In the genomic region with DNA sequence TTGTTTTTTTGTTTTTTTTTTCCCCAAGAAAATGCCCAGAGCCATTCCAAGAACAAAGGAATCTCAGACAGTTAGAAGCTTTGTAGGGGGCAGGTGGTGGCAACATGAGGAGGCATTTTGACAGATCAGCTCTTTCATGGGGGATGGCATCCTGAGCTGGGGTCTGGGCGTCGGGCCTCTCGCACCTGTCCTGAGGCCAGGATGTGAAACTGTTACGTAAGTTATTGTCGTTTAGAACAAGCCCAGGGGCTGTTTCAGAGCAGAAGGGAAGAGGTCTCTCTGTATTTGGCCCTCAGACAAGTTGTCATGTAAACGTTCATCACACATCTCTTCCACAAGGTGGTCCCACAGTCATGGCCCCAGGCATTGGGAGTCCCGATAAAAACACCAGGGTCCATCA, we compare ENCODE assay signal across 25 mouse cellular contexts. TPM values are rescaled to one million over a fixed set of nuclear protein-coding genes. Genes with fewer than 3 reads are reported as not detected.
DNase-seq lines count a peak whose midpoint lies in the region; ATAC-seq lines count a peak whose summit lies in the region.
"Had no signal": no experiment of that assay in that cellular context is flagged by ENCODE, and none has a peak within 500 bp of the region (broad histone marks: within the 10 kb centered on the region; RNA-seq: fewer than 3 reads in every experiment).

No protein-coding gene starts in this region.

- H3K27ac ChIP-seq in heart, embryonic 12.5 days (ENCODE audit: poor library complexity, severe bottlenecking): no peak overlapping the region
- H3K27ac ChIP-seq: forebrain, embryonic 10.5 days; hindbrain, embryonic 13.5 days; intestine, embryonic 15.5 days; limb, embryonic 12.5 days; liver, embryonic 13.5 days; lung, embryonic 15.5 days had no signal

- H3K36me3 ChIP-seq in heart, embryonic 12.5 days: no peaks in the 10 kb centered on the region
- H3K36me3 ChIP-seq: forebrain, embryonic 10.5 days; heart, embryonic 10.5 days; hindbrain, embryonic 13.5 days; intestine, embryonic 15.5 days; limb, embryonic 12.5 days; liver, embryonic 13.5 days; lung, embryonic 15.5 days had no signal

- H3K27me3 ChIP-seq in heart, embryonic 12.5 days (replicated peaks): no peaks in the 10 kb centered on the region
- H3K27me3 ChIP-seq: hindbrain, embryonic 13.5 days; intestine, embryonic 15.5 days; limb, embryonic 12.5 days; liver, embryonic 13.5 days; lung, embryonic 15.5 days; Patski had no signal

- peak; percentile 31; the same call in 1 of the 2 replicates for ATAC-seq in neutrophil, adult 5-6 weeks (ENCODE audit: extremely low read depth, insufficient number of reproducible peaks, low FRiP score, poor library complexity, severe bottlenecking)
- no peak for ATAC-seq in heart, embryonic 12.5 days (ENCODE audit: insufficient number of reproducible peaks, low FRiP score)
- ATAC-seq in inflammation-experienced regulatory T-cells, adult 6 months: no peak
- ATAC-seq: forebrain, postnatal 0 days; intestine, embryonic 15.5 days; midbrain, embryonic 16.5 days; Patski had no signal

- 89% methylated on average over 7 of the region's 7 CpGs for WGBS in heart, embryonic 12.5 days

- H3K9ac ChIP-seq in heart, embryonic 12.5 days: no peak overlapping the region
- H3K9ac ChIP-seq: forebrain, postnatal 0 days; hindbrain, embryonic 13.5 days; intestine, embryonic 15.5 days; limb, embryonic 12.5 days; liver, embryonic 13.5 days; lung, embryonic 15.5 days had no signal

- no peak overlapping the region for H3K4me3 ChIP-seq in heart, embryonic 12.5 days
- H3K4me3 ChIP-seq: forebrain, embryonic 10.5 days; heart, embryonic 10.5 days; hindbrain, embryonic 13.5 days; intestine, embryonic 15.5 days; limb, embryonic 12.5 days; liver, embryonic 13.5 days; lung, embryonic 15.5 days had no signal

- H3K9me3 ChIP-seq in heart, embryonic 12.5 days (replicated peaks): peaks cover 2% of the 10 kb centered on the region; the same call in 1 of the 2 replicates
- H3K9me3 ChIP-seq: forebrain, embryonic 10.5 days; heart, embryonic 10.5 days; hindbrain, embryonic 13.5 days; intestine, embryonic 15.5 days; limb, embryonic 12.5 days; liver, embryonic 13.5 days; lung, embryonic 15.5 days had no signal

- H3K4me2 ChIP-seq in heart, embryonic 12.5 days: no peak overlapping the region
- H3K4me2 ChIP-seq: hindbrain, embryonic 13.5 days; intestine, embryonic 15.5 days; limb, embryonic 12.5 days; lung, embryonic 15.5 days had no signal

- peaks cover 8% of the 10 kb centered on the region; the same call in 1 of the 2 replicates for H3K4me1 ChIP-seq in heart, embryonic 12.5 days (replicated peaks)
- H3K4me1 ChIP-seq: forebrain, embryonic 10.5 days; hindbrain, embryonic 13.5 days; intestine, embryonic 15.5 days; limb, embryonic 12.5 days; lung, embryonic 15.5 days had no signal

- DNase-seq in A20 (ENCODE audit: low read depth, low spot score): peak; percentile 76
- peak; percentile 27 for DNase-seq in T-cell, adult 2 months (ENCODE audit: low spot score)
- peak; percentile 34 for DNase-seq in thymus, postnatal 0 days (ENCODE audit: low spot score)
- DNase-seq in cerebellum, adult 11 months: no peak
- DNase-seq: adrenal gland, postnatal 14 days; cerebellum, adult 2 months; forebrain, postnatal 0 days; gastrocnemius, postnatal 36 days; heart, postnatal 10 days; liver, embryonic 13.5 days had no signal

RNA-seq across cellular contexts. Expression of gene Gabrr1, which starts 21.5 kb away (rescaled TPM):
- not detected in 2 replicates for total RNA-seq in neutrophil, adult 5-6 weeks (2017)
- 0.09 TPM in 1 of 2 replicates, not detected in the other for polyA plus RNA-seq in thymus, postnatal 0 days (2015; fragmentation: Nextera tagmentation; extraction: Ambion mirVana)
- 0.10 and 0.11 TPM in 2 replicates for polyA plus RNA-seq in heart, embryonic 12.5 days (2016; fragmentation: Nextera tagmentation; extraction: Ambion mirVana)
- not detected for polyA plus RNA-seq in inflammation-experienced regulatory T-cells, adult 6 months (2017; shearing (Covaris generic))
- total RNA-seq: gastrocnemius, postnatal 36 days had no signal
- polyA plus RNA-seq: activated CD4-positive, CD25-positive, alpha-beta regulatory T cell, adult 4 months; forebrain, embryonic 10.5 days; intestine, embryonic 15.5 days; kidney, embryonic 14.5 days; limb, embryonic 12.5 days; liver, embryonic 13.5 days; lung, embryonic 15.5 days; neural tube, embryonic 11.5 days; Patski had no signal

RNA-seq across cellular contexts. Expression of gene Gabrr2, which starts 48.0 kb away (rescaled TPM):
- 0.81 TPM in 1 of 2 replicates, not detected in the other for total RNA-seq in neutrophil, adult 5-6 weeks (2017)
- polyA plus RNA-seq in thymus, postnatal 0 days (2015; fragmentation: Nextera tagmentation; extraction: Ambion mirVana): 0.84 and 1.6 TPM in 2 replicates
- 0.28 TPM in 1 of 2 replicates, not detected in the other for polyA plus RNA-seq in heart, embryonic 12.5 days (2016; fragmentation: Nextera tagmentation; extraction: Ambion mirVana)
- polyA plus RNA-seq in inflammation-experienced regulatory T-cells, adult 6 months (2017; shearing (Covaris generic)): 10 to 100 TPM in 2 of 3 experiments, under 1 TPM in 1; 0.35 to 12.9 (median 12.9) TPM
- total RNA-seq: forebrain, postnatal 0 days; layer of hippocampus, postnatal 10 days had no signal
- polyA plus RNA-seq: forebrain, postnatal 0 days; kidney, embryonic 14.5 days; liver, embryonic 13.5 days; neural tube, embryonic 11.5 days had no signal
